Mouse (Mus musculus): ENCODE results near the gene Dab1. TPM values are rescaled to one million over a fixed set of nuclear protein-coding genes. Genes with fewer than 3 reads are reported as not detected.

Gene Dab1
- polyA plus RNA-seq, 1 experiment from 2014 or later: 55.4 TPM

- Histone ChIP-seq H3K4me3 (ENCODE audit: low read depth, low read length) (no peak overlapping the region), H3K4me2 (replicated peaks; ENCODE audit: low read depth, low read length) (no peak overlapping the region), H3K36me3 (ENCODE audit: control insufficient read depth, insufficient read depth, low read length) (no peaks in the 10 kb centered on the region), H3K27ac (ENCODE audit: low read depth, low read length) (no peak overlapping the region), H3K9me3 (ENCODE audit: control insufficient read depth, low read length) (no peaks in the 10 kb centered on the region), H3K9ac (ENCODE audit: low read depth, low read length) (no peak overlapping the region), H3K4me1 (replicated peaks; ENCODE audit: control insufficient read depth, insufficient read depth, low read length) (no peaks in the 10 kb centered on the region), H3K27me3 (ENCODE audit: control insufficient read depth, insufficient read depth, low read length) (no peaks in the 10 kb centered on the region)
- no peak for ATAC-seq (ENCODE audit: low FRiP score)
- WGBS: 90% methylated on average over 15 of the region's 15 CpGs
- DNase-seq (ENCODE audit: low spot score): no peak
Measured at GRCm38 (mm10) chr4:104712338-104713083, 1093.4 kb downstream of the Dab1 start.

- no peak for ATAC-seq (ENCODE audit: low FRiP score)
- DNase-seq (ENCODE audit: low spot score): no peak
- Histone ChIP-seq H3K36me3 (ENCODE audit: control insufficient read depth, insufficient read depth, low read length) (no peaks in the 10 kb centered on the region), H3K4me1 (replicated peaks; ENCODE audit: control insufficient read depth, insufficient read depth, low read length) (no peaks in the 10 kb centered on the region), H3K4me2 (replicated peaks; ENCODE audit: low read depth, low read length) (no peak overlapping the region), H3K27me3 (ENCODE audit: control insufficient read depth, insufficient read depth, low read length) (no peaks in the 10 kb centered on the region), H3K9me3 (ENCODE audit: control insufficient read depth, low read length) (no peaks in the 10 kb centered on the region), H3K27ac (ENCODE audit: low read depth, low read length) (no peak overlapping the region), H3K9ac (ENCODE audit: low read depth, low read length) (no peak overlapping the region), H3K4me3 (ENCODE audit: low read depth, low read length) (no peak overlapping the region)
- WGBS: 84% methylated on average over 9 of the region's 9 CpGs
Measured at GRCm38 (mm10) chr4:104714925-104715519, 1095.9 kb downstream of the Dab1 start.

- Histone ChIP-seq H3K9ac (ENCODE audit: low read depth, low read length) (no peak overlapping the region), H3K27ac (ENCODE audit: low read depth, low read length) (no peak overlapping the region), H3K36me3 (ENCODE audit: control insufficient read depth, insufficient read depth, low read length) (no peaks in the 10 kb centered on the region), H3K9me3 (ENCODE audit: control insufficient read depth, low read length) (no peaks in the 10 kb centered on the region), H3K4me1 (replicated peaks; ENCODE audit: control insufficient read depth, insufficient read depth, low read length) (no peaks in the 10 kb centered on the region), H3K27me3 (ENCODE audit: control insufficient read depth, insufficient read depth, low read length) (no peaks in the 10 kb centered on the region), H3K4me2 (replicated peaks; ENCODE audit: low read depth, low read length) (no peak overlapping the region), H3K4me3 (ENCODE audit: low read depth, low read length) (no peak overlapping the region)
- WGBS: 87% methylated on average over 6 of the region's 6 CpGs
- ATAC-seq (ENCODE audit: low FRiP score): no peak
- DNase-seq (ENCODE audit: low spot score): no peak
Measured at GRCm38 (mm10) chr4:104715857-104716256, 1096.7 kb downstream of the Dab1 start.

GRCm38 (mm10) chr4:104716506-104716905, 1097.3 kb downstream of the Dab1 start:
- H3K9me3 ChIP-seq (ENCODE audit: control insufficient read depth, low read length): no peaks in the 10 kb centered on the region
- H3K4me3 ChIP-seq (ENCODE audit: low read depth, low read length): no peak overlapping the region
- ATAC-seq (ENCODE audit: low FRiP score) (no peak), DNase-seq (ENCODE audit: low spot score) (no peak)
- no peaks in the 10 kb centered on the region for H3K27me3 ChIP-seq (ENCODE audit: control insufficient read depth, insufficient read depth, low read length)
- no peak overlapping the region for H3K27ac ChIP-seq (ENCODE audit: low read depth, low read length)
- H3K36me3 ChIP-seq (ENCODE audit: control insufficient read depth, insufficient read depth, low read length): no peaks in the 10 kb centered on the region
- WGBS: 73% methylated on average over 1 of the region's 1 CpGs
- no peak overlapping the region for H3K4me2 ChIP-seq (replicated peaks; ENCODE audit: low read depth, low read length)
- no peaks in the 10 kb centered on the region for H3K4me1 ChIP-seq (replicated peaks; ENCODE audit: control insufficient read depth, insufficient read depth, low read length)
- no peak overlapping the region for H3K9ac ChIP-seq (ENCODE audit: low read depth, low read length)

GRCm38 (mm10) chr4:104718973-104719795, 1100.0 kb downstream of the Dab1 start:
- peak; percentile 35 for DNase-seq (ENCODE audit: low spot score)
- no peak overlapping the region for H3K9ac ChIP-seq (ENCODE audit: low read depth, low read length)
- no peaks in the 10 kb centered on the region for H3K27me3 ChIP-seq (ENCODE audit: control insufficient read depth, insufficient read depth, low read length)
- 52% methylated on average over 13 of the region's 13 CpGs for WGBS
- peak; percentile 63 for ATAC-seq (ENCODE audit: low FRiP score)
- H3K36me3 ChIP-seq (ENCODE audit: control insufficient read depth, insufficient read depth, low read length): no peaks in the 10 kb centered on the region
- H3K4me2 ChIP-seq (replicated peaks; ENCODE audit: low read depth, low read length): no peak overlapping the region
- 0 out of 2 replicates have a peak overlapping the region, but pooled peaks have one; percentile 24 for H3K27ac ChIP-seq (ENCODE audit: low read depth, low read length)
- H3K4me1 ChIP-seq (replicated peaks; ENCODE audit: control insufficient read depth, insufficient read depth, low read length): no peaks in the 10 kb centered on the region
- H3K4me3 ChIP-seq (ENCODE audit: low read depth, low read length): no peak overlapping the region
- no peaks in the 10 kb centered on the region for H3K9me3 ChIP-seq (ENCODE audit: control insufficient read depth, low read length)

- H3K9me3 ChIP-seq (ENCODE audit: control insufficient read depth, low read length): no peaks in the 10 kb centered on the region
- no peak overlapping the region for H3K4me2 ChIP-seq (replicated peaks; ENCODE audit: low read depth, low read length)
- no peaks in the 10 kb centered on the region for H3K27me3 ChIP-seq (ENCODE audit: control insufficient read depth, insufficient read depth, low read length)
- WGBS: 84% methylated on average over 6 of the region's 6 CpGs
- H3K4me1 ChIP-seq (replicated peaks; ENCODE audit: control insufficient read depth, insufficient read depth, low read length): no peaks in the 10 kb centered on the region
- H3K36me3 ChIP-seq (ENCODE audit: control insufficient read depth, insufficient read depth, low read length): no peaks in the 10 kb centered on the region
- no peak overlapping the region for H3K4me3 ChIP-seq (ENCODE audit: low read depth, low read length)
- no peak for ATAC-seq (ENCODE audit: low FRiP score)
- no peak overlapping the region for H3K27ac ChIP-seq (ENCODE audit: low read depth, low read length)
- H3K9ac ChIP-seq (ENCODE audit: low read depth, low read length): no peak overlapping the region
- DNase-seq (ENCODE audit: low spot score): no peak
Measured at GRCm38 (mm10) chr4:104723527-104724045, 1104.4 kb downstream of the Dab1 start.

GRCm38 (mm10) chr4:104724258-104724657, 1105.1 kb downstream of the Dab1 start:
- no peaks in the 10 kb centered on the region for H3K36me3 ChIP-seq (ENCODE audit: control insufficient read depth, insufficient read depth, low read length)
- ATAC-seq (ENCODE audit: low FRiP score): no peak
- H3K4me2 ChIP-seq (replicated peaks; ENCODE audit: low read depth, low read length): no peak overlapping the region
- H3K4me1 ChIP-seq (replicated peaks; ENCODE audit: control insufficient read depth, insufficient read depth, low read length): no peaks in the 10 kb centered on the region
- no peaks in the 10 kb centered on the region for H3K27me3 ChIP-seq (ENCODE audit: control insufficient read depth, insufficient read depth, low read length)
- no peak overlapping the region for H3K9ac ChIP-seq (ENCODE audit: low read depth, low read length)
- H3K27ac ChIP-seq (ENCODE audit: low read depth, low read length): no peak overlapping the region
- H3K9me3 ChIP-seq (ENCODE audit: control insufficient read depth, low read length): no peaks in the 10 kb centered on the region
- WGBS: 78% methylated on average over 5 of the region's 5 CpGs
- no peak for DNase-seq (ENCODE audit: low spot score)
- H3K4me3 ChIP-seq (ENCODE audit: low read depth, low read length): no peak overlapping the region

- Histone ChIP-seq H3K4me1 (replicated peaks; ENCODE audit: control insufficient read depth, insufficient read depth, low read length) (no peaks in the 10 kb centered on the region), H3K9ac (ENCODE audit: low read depth, low read length) (no peak overlapping the region), H3K9me3 (ENCODE audit: control insufficient read depth, low read length) (no peaks in the 10 kb centered on the region), H3K4me3 (ENCODE audit: low read depth, low read length) (no peak overlapping the region), H3K27me3 (ENCODE audit: control insufficient read depth, insufficient read depth, low read length) (no peaks in the 10 kb centered on the region), H3K36me3 (ENCODE audit: control insufficient read depth, insufficient read depth, low read length) (no peaks in the 10 kb centered on the region), H3K4me2 (replicated peaks; ENCODE audit: low read depth, low read length) (no peak overlapping the region), H3K27ac (ENCODE audit: low read depth, low read length) (no peak overlapping the region)
- 55% methylated on average over 3 of the region's 3 CpGs for WGBS
- peak; percentile 47 for DNase-seq (ENCODE audit: low spot score)
- no peak for ATAC-seq (ENCODE audit: low FRiP score)
Measured at GRCm38 (mm10) chr4:104725673-104726072, 1106.5 kb downstream of the Dab1 start.

Data from hindbrain, embryonic 11.5 days (tissue).